24 mouse cellular contexts compared by ENCODE assay signal in the genomic region with DNA sequence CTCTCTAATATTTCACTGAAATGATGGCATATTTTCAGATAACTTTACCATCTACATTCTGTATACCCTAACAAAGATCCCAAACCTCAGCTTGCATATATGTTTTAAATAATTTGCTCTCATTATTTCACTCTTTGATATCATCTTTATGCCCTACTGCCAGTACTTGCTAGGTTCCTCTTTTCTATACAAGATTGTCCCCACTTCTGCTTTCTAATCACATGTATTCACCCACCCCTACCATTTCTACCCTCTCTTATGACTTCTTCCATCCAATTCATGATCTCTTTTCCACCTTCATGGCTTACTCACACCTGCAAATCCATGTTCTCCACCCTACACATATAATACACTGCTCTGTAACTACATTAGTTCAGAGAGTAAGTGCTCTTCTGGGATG. TPM values are rescaled to one million over a fixed set of nuclear protein-coding genes. Genes with fewer than 3 reads are reported as not detected.
"Had no signal": no experiment of that assay in that cellular context is flagged by ENCODE, and none has a peak within 500 bp of the region (broad histone marks: within the 10 kb centered on the region; RNA-seq: fewer than 3 reads in every experiment).

No protein-coding gene starts in this region.

- H3K9me3 ChIP-seq: limb, embryonic 15.5 days; liver, embryonic 12.5 days; midbrain, embryonic 12.5 days; neural tube, embryonic 15.5 days; stomach, embryonic 15.5 days had no signal

- H3K4me1 ChIP-seq: limb, embryonic 15.5 days; liver, embryonic 12.5 days; midbrain, embryonic 12.5 days; neural tube, embryonic 15.5 days; stomach, embryonic 15.5 days had no signal

- DNase-seq: kidney, adult 11 months; kidney, adult 9 months; kidney, postnatal 36 days; layer of hippocampus, adult 9-11 months; layer of hippocampus, postnatal 36 days; lung, embryonic 14.5 days; lung, postnatal 10 days; lung, postnatal 4 days had no signal

- H3K27me3 ChIP-seq: limb, embryonic 15.5 days; liver, embryonic 12.5 days; midbrain, embryonic 12.5 days; neural tube, embryonic 15.5 days; stomach, embryonic 15.5 days had no signal

- H3K4me3 ChIP-seq: limb, embryonic 15.5 days; liver, embryonic 12.5 days; midbrain, embryonic 12.5 days; myocyte; neural tube, embryonic 15.5 days; stomach, embryonic 15.5 days had no signal

- H3K27ac ChIP-seq: kidney, postnatal 0 days; limb, embryonic 15.5 days; liver, embryonic 12.5 days; midbrain, embryonic 12.5 days; neural tube, embryonic 15.5 days; stomach, embryonic 15.5 days had no signal

- H3K9ac ChIP-seq: limb, embryonic 15.5 days; liver, embryonic 12.5 days; lung, embryonic 14.5 days; midbrain, embryonic 12.5 days; neural tube, embryonic 15.5 days; stomach, embryonic 15.5 days had no signal

- H3K36me3 ChIP-seq: limb, embryonic 15.5 days; liver, embryonic 12.5 days; midbrain, embryonic 12.5 days; neural tube, embryonic 15.5 days; stomach, embryonic 15.5 days had no signal

- H3K4me2 ChIP-seq: limb, embryonic 15.5 days; liver, embryonic 12.5 days; lung, embryonic 14.5 days; midbrain, embryonic 12.5 days; neural tube, embryonic 15.5 days; stomach, embryonic 15.5 days had no signal

- ATAC-seq: liver, embryonic 12.5 days had no signal

RNA-seq across cellular contexts. Expression of gene Ifi202b, which starts 4.9 kb away (rescaled TPM):
- total RNA-seq: layer of hippocampus, adult 18-20 months; layer of hippocampus, postnatal 36 days; left cerebral cortex, adult 8-10 months; left cerebral cortex, postnatal 25 days; megakaryocyte-erythroid progenitor cell, adult 5-6 weeks; midbrain, postnatal 0 days had no signal
- polyA plus RNA-seq: kidney, postnatal 0 days; limb, embryonic 11.5 days; liver, embryonic 12.5 days; liver, embryonic 16.5 days; lung, embryonic 14.5 days; midbrain, embryonic 12.5 days; midbrain, postnatal 0 days; neural tube, embryonic 11.5 days; neural tube, embryonic 15.5 days; testis, adult 2 months had no signal

RNA-seq across cellular contexts. Expression of gene Ifi205, which starts 54.0 kb away (rescaled TPM):
- total RNA-seq: layer of hippocampus, adult 18-20 months; layer of hippocampus, postnatal 36 days; left cerebral cortex, adult 8-10 months; left cerebral cortex, postnatal 25 days had no signal
- polyA plus RNA-seq: limb, embryonic 11.5 days; midbrain, postnatal 0 days; neural tube, embryonic 11.5 days; neural tube, embryonic 15.5 days had no signal
